Mouse (Mus musculus) embryonic facial prominence, embryonic 10.5 days (tissue): ENCODE measurements around the gene Taf6l. TPM values are rescaled to one million over a fixed set of nuclear protein-coding genes. Genes with fewer than 3 reads are reported as not detected.
A peak's percentile ranks its signal among the peaks of the same experiment; 100 is the strongest.
"Not testable (repeated sequence)": the region's sequence is repeated elsewhere in the genome, so short reads cannot be mapped to it uniquely, and the experiment has no call there.

Experiments
- DNase-seq: peaks from one replicate; pipeline ENCODE4 v3.0.0-alpha.2; 2017; ENCODE audit warnings: low spot score
- H3K27ac ChIP-seq: fragments of 300-500 bp; sonication (generic); replicated peaks from 2 replicates; pipeline ENCODE4 v1.5.1; 2016; ENCODE audit warnings: mild to moderate bottlenecking
- H3K27me3 ChIP-seq: fragments of 300-500 bp; sonication (generic); replicated peaks from 2 replicates; pipeline ENCODE4 v1.6.1; 2016; ENCODE audit warnings: low read depth, mild to moderate bottlenecking; ENCODE audit not compliant: poor library complexity, severe bottlenecking
- H3K36me3 ChIP-seq: fragments of 300-500 bp; sonication (generic); replicated peaks from 2 replicates; pipeline ENCODE4 v1.6.1; 2016; ENCODE audit warnings: mild to moderate bottlenecking, moderate library complexity
- H3K4me1 ChIP-seq: fragments of 300-500 bp; sonication (generic); 2 replicates; pipeline ENCODE4 v1.6.1; 2016
- H3K4me3 ChIP-seq: fragments of 300-500 bp; sonication (generic); 2 replicates; pipeline ENCODE4 v1.5.1; 2016; ENCODE audit warnings: mild to moderate bottlenecking, moderate library complexity
- H3K9me3 ChIP-seq: fragments of 300-500 bp; sonication (generic); 2 replicates; pipeline ENCODE4 v1.6.1; 2016; ENCODE audit warnings: mild to moderate bottlenecking
- WGBS: fragments of 180-500 bp; shearing (Covaris S2); methylation state at CpG from one replicate; pipeline ENCODE4 v1.1.7; 2016; 5-methylcytosine and 5-hydroxymethylcytosine counted together
- polyA plus RNA-seq: library from polyadenylated mRNA; unstranded; fragments of >200 nt; fragmentation: Nextera tagmentation; extraction: Ambion mirVana; gene quantifications from 2 replicates; pipeline ENCODE4 v1.2.1, GENCODE M21; 2016

Taf6l gene
- polyA plus RNA-seq, 1 experiment from 2014 or later = 46.3 TPM

- no peaks in the 10 kb centered on the region for H3K9me3 ChIP-seq
- H3K4me3 ChIP-seq = no peak overlapping the region
- H3K36me3 ChIP-seq = peaks cover 83% of the 10 kb centered on the region
- 96% methylated on average over 1 of the region's 1 CpGs for WGBS
- H3K4me1 ChIP-seq = peaks cover 20% of the 10 kb centered on the region
- no peaks in the 10 kb centered on the region for H3K27me3 ChIP-seq
- no peak overlapping the region for H3K27ac ChIP-seq
- DNase-seq = no peak
These were observed 40.8 kb downstream of the Taf6l start for GRCm38 (mm10) chr19:8745382-8745781.

DNA sequence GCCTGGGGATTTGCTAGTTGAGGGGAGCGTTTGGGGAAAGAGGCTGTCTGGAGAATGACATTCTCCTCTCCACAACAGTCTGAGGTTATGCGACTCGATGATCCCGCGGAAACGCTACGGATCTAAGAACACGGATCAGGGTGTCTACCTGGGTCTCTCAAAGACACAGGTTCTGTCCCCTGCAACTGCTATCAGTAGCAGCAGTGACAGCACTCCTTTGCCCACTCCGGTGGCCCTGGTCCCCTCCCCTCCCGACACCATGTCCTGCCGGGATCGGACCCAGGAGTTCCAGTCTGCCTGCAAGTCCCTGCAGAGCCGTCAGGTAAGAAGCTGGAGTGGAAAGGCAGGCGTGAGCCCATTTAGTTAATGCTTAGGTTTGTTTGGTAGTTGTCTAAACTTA, 44.0 kb downstream of the Taf6l start:
- H3K9me3 ChIP-seq = no peaks in the 10 kb centered on the region
- H3K27ac ChIP-seq = peak overlapping the region; percentile 89
- H3K4me1 ChIP-seq = peaks cover 21% of the 10 kb centered on the region
- whole genome bisulfite sequencing = 21% methylated on average over 14 of the region's 14 CpGs
- H3K4me3 ChIP-seq = peak overlapping the region; percentile 93
- no peak for DNase-seq
- H3K36me3 ChIP-seq = peaks cover 83% of the 10 kb centered on the region
- no peaks in the 10 kb centered on the region for H3K27me3 ChIP-seq

DNA sequence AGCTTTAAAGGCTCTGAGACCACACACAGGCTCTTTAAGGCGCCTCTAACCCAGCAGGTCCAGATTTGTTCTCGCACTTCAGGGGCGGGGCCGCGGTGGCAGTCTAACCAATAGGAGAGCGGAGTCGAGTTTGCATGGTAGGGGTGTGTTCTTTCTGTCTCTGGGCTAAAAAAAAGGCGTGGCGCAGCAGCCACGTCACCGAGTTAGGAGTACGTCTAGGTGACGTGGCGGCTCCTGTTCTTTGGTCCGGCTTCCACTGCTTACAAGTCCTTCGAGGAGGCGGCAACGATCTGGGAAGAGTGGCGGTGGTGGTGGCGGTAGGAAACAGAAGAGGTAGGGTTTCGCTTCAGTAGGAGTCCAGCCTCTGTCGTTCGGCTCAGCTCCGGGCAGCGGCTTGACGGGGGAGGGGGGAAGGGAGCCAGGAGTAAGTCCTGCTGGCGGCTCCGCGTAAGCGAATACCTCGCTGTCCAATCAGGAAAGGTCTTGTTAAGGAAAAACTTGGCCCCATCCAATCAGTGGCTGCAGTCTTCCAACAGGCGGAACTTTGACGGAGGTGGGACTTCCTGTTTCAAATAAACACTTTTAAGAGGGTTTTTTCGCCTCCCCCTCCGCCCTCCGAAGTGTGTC, 44.9 kb downstream of the Taf6l start, which contains the start of gene Stx5a:
TSS of gene Stx5a (plus strand) at position 171 of the 627 bp plus-strand sequence.
- under 1% methylated on average over 36 of the region's 36 CpGs for whole genome bisulfite sequencing
- DNase-seq = peak; percentile 96
- no peaks in the 10 kb centered on the region for H3K9me3 ChIP-seq
- peak within 1 kb of the TSS; percentile 93 for H3K4me3 ChIP-seq
- H3K27ac ChIP-seq = peak within 1 kb of the TSS; percentile 89
- H3K27me3 ChIP-seq = no peaks in the 10 kb centered on the region
- H3K4me1 ChIP-seq = peaks cover 25% of the 10 kb centered on the region
- H3K36me3 ChIP-seq = peaks cover 77% of the 10 kb centered on the region

DNA sequence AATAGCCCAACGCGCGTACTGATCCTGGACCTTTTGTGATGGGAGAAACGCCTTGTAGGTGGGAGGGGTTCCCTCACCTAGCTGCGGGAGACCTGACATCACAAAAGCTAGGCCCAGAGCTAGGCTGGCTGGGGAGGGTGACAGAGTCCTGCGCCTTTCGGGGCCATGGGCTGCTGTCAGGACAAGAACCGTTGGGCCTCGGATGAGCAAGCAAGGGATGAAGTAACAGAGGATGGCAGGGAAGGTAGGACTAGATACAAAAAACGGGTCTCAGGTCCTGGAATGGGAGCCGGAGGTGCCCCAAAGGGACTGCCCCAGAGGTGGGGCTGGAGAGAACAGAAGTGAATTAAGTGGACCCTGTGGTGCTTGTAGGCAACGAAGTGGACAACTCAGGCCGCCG, 45.6 kb downstream of the Taf6l start, which contains the start of gene 1700092M07Rik:
TSS of gene 1700092M07Rik (plus strand) at position 116 of the 400 bp plus-strand sequence.
- H3K27ac ChIP-seq = peak within 1 kb of the TSS; percentile 89
- peaks cover 69% of the 10 kb centered on the region for H3K36me3 ChIP-seq
- H3K4me3 ChIP-seq = peak within 1 kb of the TSS; percentile 93
- no peaks in the 10 kb centered on the region for H3K9me3 ChIP-seq
- H3K4me1 ChIP-seq = peaks cover 26% of the 10 kb centered on the region
- H3K27me3 ChIP-seq = no peaks in the 10 kb centered on the region
- no peak for DNase-seq
- WGBS = 70% methylated on average over 14 of the region's 14 CpGs

DNA sequence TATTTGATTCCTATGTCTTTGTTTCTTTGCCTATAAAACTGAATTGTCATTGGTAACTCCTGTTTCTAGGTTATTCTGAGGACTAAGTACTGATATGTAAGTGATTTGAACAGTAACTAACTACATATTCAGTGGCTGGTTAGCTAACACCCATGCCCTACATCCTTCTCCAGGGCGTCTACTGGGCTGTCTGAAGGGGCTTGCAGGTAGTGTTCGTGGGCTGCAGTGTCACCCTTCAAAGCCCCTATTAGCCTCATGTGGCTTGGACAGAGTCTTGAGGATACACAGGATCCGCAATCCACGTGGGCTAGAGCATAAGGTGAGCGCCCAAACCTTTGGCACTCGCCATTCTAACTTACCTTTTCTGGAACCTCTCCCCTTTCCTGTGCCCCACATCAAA, 46.6 kb downstream of the Taf6l start:
- H3K4me1 ChIP-seq = peaks cover 32% of the 10 kb centered on the region
- H3K27ac ChIP-seq = no peak overlapping the region
- no peaks in the 10 kb centered on the region for H3K9me3 ChIP-seq
- DNase-seq = no peak
- 91% methylated on average over 6 of the region's 6 CpGs for WGBS
- no peaks in the 10 kb centered on the region for H3K27me3 ChIP-seq
- peaks cover 60% of the 10 kb centered on the region for H3K36me3 ChIP-seq
- 0 out of 2 replicates have a peak overlapping the region, but pooled peaks have one; percentile 5 for H3K4me3 ChIP-seq

DNA sequence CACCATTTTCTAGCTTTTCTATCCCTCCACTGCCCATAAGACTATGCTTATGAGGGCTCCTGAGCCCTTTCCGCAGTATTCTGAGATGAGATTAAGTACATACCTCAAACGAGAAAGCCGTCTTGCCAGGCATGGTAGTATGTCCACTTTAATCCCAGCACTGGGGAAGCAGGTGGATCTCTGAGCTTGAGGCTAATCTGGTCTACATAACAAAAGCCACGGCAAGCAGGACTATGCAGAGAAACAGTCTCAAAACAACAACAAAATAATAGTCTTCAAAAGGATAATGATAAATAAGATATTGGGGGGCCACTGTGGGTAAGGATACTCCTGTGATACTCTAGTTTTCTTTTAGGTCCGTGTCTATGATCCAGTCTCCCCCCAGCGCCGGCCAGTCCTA, 47.3 kb downstream of the Taf6l start:
- 93% methylated on average over 7 of the region's 7 CpGs for WGBS
- Histone ChIP-seq H3K27ac (no peak overlapping the region), H3K36me3 (peaks cover 52% of the 10 kb centered on the region), H3K4me1 (peaks cover 32% of the 10 kb centered on the region), H3K27me3 (no peaks in the 10 kb centered on the region), H3K9me3 (no peaks in the 10 kb centered on the region), H3K4me3 (no peak overlapping the region)
- no peak for DNase-seq

GRCm38 (mm10) chr19:8736160-8736467, 50.1 kb downstream of the Taf6l start:
- Histone ChIP-seq H3K36me3 (peaks cover 39% of the 10 kb centered on the region), H3K27ac (peak overlapping the region; percentile 88), H3K4me3 (peak overlapping the region; percentile 96), H3K4me1 (peaks cover 20% of the 10 kb centered on the region), H3K27me3 (no peaks in the 10 kb centered on the region), H3K9me3 (no peaks in the 10 kb centered on the region)
- no peak for DNase-seq
- 2% methylated on average over 11 of the region's 11 CpGs for WGBS

DNA sequence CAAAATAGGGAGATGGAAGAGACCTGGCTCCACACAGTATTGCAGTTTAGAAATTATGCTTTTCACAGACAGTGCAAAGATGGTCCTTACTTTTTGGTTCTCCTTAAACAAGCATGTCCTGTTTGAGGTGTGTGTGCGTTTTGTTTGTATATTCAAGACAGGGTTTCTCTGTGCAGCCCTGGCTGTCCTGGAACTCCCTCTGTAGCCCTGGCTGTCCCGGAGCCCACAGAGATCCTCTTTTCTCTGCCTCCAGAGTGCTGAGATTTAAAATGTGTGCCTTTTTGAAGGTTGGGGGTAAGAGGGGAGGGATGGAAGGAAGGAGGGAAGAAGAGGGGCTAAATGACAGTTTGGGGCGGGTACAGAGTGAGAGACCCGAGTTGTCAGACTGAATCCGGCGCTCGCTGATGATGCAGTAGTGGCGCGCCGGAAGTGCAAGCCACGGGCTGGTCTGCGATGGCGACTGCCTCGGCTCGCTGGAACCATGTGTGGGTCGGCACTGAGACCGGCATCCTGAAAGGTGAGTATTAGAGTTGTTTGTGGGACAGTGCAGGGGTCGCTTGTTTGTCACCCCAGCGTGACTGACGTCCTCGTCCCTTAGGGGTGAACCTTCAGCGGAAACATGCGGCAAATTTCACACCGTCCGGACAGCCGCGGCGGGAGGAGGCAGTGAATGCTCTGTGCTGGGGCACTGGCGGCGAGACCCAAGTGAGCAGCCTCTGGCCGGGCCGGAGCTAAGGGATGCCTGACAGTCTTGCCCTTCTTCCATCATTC, 50.6 kb downstream of the Taf6l start, which contains the start of gene Wdr74:
TSS of gene Wdr74 (plus strand) at position 439 of the 771 bp plus-strand sequence.
- Histone ChIP-seq H3K9me3 (no peaks in the 10 kb centered on the region), H3K36me3 (peaks cover 35% of the 10 kb centered on the region), H3K27ac (peak within 1 kb of the TSS; percentile 88), H3K4me1 (peaks cover 15% of the 10 kb centered on the region), H3K27me3 (no peaks in the 10 kb centered on the region), H3K4me3 (peak within 1 kb of the TSS; percentile 96)
- peak; percentile 92 for DNase-seq
- WGBS = 1% methylated on average over 32 of the region's 32 CpGs

DNA sequence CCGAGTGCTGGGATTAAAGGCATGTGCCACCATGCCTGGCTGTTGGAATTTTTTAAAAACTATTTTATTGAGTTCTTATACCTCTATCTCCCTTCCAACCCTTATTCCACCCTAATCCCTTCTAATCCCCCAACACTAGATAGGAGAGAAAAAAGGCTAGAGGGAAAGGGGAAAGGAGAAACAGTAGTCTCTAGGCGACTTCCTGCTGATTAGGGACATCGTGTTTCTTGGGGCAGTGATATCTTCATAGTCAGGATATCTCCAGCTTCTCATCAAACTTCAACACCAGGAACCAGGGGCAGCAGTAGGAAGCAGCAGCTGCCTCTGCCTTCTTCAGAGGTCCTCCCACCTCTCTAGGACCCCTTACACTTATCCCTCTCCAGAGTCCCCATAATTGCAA, 51.9 kb downstream of the Taf6l start:
- H3K36me3 ChIP-seq = peaks cover 23% of the 10 kb centered on the region
- H3K27me3 ChIP-seq = no peaks in the 10 kb centered on the region
- no peak for DNase-seq
- H3K4me1 ChIP-seq = peaks cover 11% of the 10 kb centered on the region; the same call in 1 of the 2 replicates
- WGBS = 73% methylated on average over 3 of the region's 3 CpGs
- H3K9me3 ChIP-seq = no peaks in the 10 kb centered on the region
- no peak overlapping the region for H3K4me3 ChIP-seq
- H3K27ac ChIP-seq = no peak overlapping the region

DNA sequence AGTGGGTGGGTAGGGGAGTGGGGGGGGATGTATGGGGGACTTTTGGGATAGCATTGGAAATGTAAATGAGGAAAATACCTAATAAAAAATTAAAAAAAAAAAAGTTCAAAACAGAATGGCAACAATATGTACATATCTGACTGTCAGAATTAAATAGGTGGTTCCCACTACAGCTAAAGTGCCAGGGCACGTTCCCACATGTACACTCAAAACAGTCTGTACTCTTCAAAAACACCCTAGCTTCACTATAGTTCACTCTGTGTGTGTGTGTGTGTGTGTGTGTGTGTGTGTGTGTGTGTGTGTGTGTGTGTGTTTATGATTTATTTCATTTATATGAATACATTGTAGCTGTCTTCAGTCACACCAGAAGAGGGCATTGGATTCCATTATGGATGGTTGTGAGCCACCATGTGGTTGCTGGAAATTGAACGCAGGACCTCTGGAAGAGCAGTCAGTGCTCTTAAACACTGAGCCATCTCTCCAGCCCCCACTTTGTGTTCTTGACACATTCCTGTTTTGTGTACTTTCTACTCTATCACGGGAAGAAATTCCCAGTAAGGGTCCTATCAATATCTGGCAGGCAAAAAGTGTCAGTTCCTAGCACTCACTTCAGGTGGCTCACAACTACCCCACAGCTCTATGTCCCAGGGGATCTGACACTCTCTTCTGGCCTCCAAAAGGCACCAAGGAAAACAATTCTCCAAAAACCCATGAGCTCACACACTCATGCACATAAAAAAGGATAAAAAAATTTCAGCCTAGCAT, 57.7 kb downstream of the Taf6l start:
- peaks cover 15% of the 10 kb centered on the region; the same call in 1 of the 2 replicates for H3K4me1 ChIP-seq

GRCm38 (mm10) chr19:8727495-8728114, 58.6 kb downstream of the Taf6l start:
- DNase-seq = no peak
- peaks cover 32% of the 10 kb centered on the region for H3K36me3 ChIP-seq
- H3K9me3 ChIP-seq = no peaks in the 10 kb centered on the region
- no peaks in the 10 kb centered on the region for H3K27me3 ChIP-seq
- no peak overlapping the region for H3K27ac ChIP-seq
- H3K4me1 ChIP-seq = peaks cover 15% of the 10 kb centered on the region; the same call in 1 of the 2 replicates
- WGBS = 20% methylated on average over 5 of the region's 5 CpGs
- H3K4me3 ChIP-seq = no peak overlapping the region

More for the DNA sequence above, 57.7 kb downstream of the Taf6l start:
- 54% methylated on average over 3 of the region's 3 CpGs for WGBS
- DNase-seq, H3K27me3 ChIP-seq, H3K9me3 ChIP-seq, H3K4me3 ChIP-seq, H3K27ac ChIP-seq: not testable (repeated sequence)
- H3K36me3 ChIP-seq = peaks cover 32% of the 10 kb centered on the region
